In the genomic region with DNA sequence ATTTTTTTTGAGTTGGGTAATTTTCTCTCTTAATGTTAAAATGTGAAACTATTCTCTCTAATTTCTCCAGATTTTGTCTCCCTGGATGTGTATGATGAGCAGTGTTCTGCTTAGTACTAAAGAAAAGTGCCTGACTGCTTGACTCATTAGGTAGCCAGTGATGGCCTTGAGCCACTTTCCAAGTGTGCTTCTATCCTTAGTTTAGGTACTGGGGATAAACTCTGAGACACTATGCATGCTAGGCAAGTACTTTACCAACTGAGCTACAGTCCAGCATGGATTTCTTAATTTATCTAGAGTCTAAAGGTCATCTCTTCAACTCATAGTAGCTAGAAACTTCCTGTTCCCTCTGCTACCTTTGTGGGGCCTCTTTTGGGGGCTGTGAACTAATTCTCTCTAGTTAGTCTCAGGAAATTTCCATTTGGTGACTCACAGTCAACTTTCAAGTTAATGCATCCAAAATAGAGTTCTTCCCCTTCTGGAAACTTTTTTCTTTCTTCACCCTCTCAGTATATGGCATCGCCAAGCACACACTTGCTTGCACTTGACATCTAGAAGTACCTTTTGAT, we compare ENCODE assay signal across 23 mouse cellular contexts.
DNase-seq lines count a peak whose midpoint lies in the region; ATAC-seq and TF ChIP-seq lines count a peak whose summit lies in the region.
"Had no signal": no experiment of that assay in that cellular context is flagged by ENCODE, and none has a peak within 500 bp of the region (broad histone marks: within the 10 kb centered on the region; RNA-seq: fewer than 3 reads in every experiment).

No protein-coding gene starts in this region.

- no peaks in the 10 kb centered on the region for H3K9me3 ChIP-seq in hindbrain, postnatal 0 days (ENCODE audit: low read length)
- H3K9me3 ChIP-seq: embryonic facial prominence, embryonic 10.5 days; forebrain, embryonic 12.5 days; G1E; liver, embryonic 15.5 days; midbrain, embryonic 13.5 days; neural tube, embryonic 13.5 days had no signal

- WGBS in hindbrain, postnatal 0 days = 100% methylated on average over 1 of the region's 1 CpGs

- H3K4me2 ChIP-seq in hindbrain, postnatal 0 days (ENCODE audit: low read depth, low read length) = no peak overlapping the region
- H3K4me2 ChIP-seq: forebrain, embryonic 12.5 days; heart, embryonic 11.5 days; liver, embryonic 15.5 days; midbrain, embryonic 13.5 days; neural tube, embryonic 13.5 days had no signal

- TF ChIP-seq CTCF in hindbrain, postnatal 0 days (IDR thresholded peaks at IDR 0.05; ENCODE audit: low read depth) = no peak

- no peak overlapping the region for H3K27ac ChIP-seq in hindbrain, postnatal 0 days
- H3K27ac ChIP-seq: embryonic facial prominence, embryonic 10.5 days; forebrain, embryonic 12.5 days; gastrocnemius, adult 2 months; kidney, postnatal 0 days; liver, embryonic 15.5 days; midbrain, embryonic 13.5 days; neural tube, embryonic 13.5 days had no signal

- no peak overlapping the region for H3K9ac ChIP-seq in hindbrain, postnatal 0 days (replicated peaks; ENCODE audit: low read length)
- H3K9ac ChIP-seq: forebrain, embryonic 12.5 days; liver, embryonic 15.5 days; midbrain, embryonic 13.5 days; neural tube, embryonic 13.5 days had no signal

- ATAC-seq in monocyte, adult 5-6 weeks (replicated peaks; ENCODE audit: insufficient number of reproducible peaks, low FRiP score, low TSS enrichment, poor library complexity, severe bottlenecking) = peak; percentile 78
- ATAC-seq in hindbrain, postnatal 0 days = no peak
- ATAC-seq: midbrain, embryonic 13.5 days had no signal

- no peak overlapping the region for H3K4me3 ChIP-seq in hindbrain, postnatal 0 days (ENCODE audit: low read length)
- H3K4me3 ChIP-seq: embryonic facial prominence, embryonic 10.5 days; forebrain, embryonic 12.5 days; gastrocnemius, adult 2 months; liver, embryonic 15.5 days; midbrain, embryonic 13.5 days; neural tube, embryonic 13.5 days had no signal

- H3K27me3 ChIP-seq in hindbrain, postnatal 0 days (ENCODE audit: insufficient read depth, low read length) = no peaks in the 10 kb centered on the region
- H3K27me3 ChIP-seq: forebrain, embryonic 12.5 days; liver, embryonic 15.5 days; midbrain, embryonic 13.5 days; neural tube, embryonic 13.5 days had no signal

- no peaks in the 10 kb centered on the region for H3K4me1 ChIP-seq in hindbrain, postnatal 0 days (ENCODE audit: insufficient read depth, low read length)
- H3K4me1 ChIP-seq: forebrain, embryonic 12.5 days; midbrain, embryonic 13.5 days; neural tube, embryonic 13.5 days had no signal

- no peaks in the 10 kb centered on the region for H3K36me3 ChIP-seq in hindbrain, postnatal 0 days (ENCODE audit: insufficient read depth, low read length)
- H3K36me3 ChIP-seq: embryonic facial prominence, embryonic 10.5 days; forebrain, embryonic 12.5 days; G1E; liver, embryonic 15.5 days; midbrain, embryonic 13.5 days; neural tube, embryonic 13.5 days had no signal

- DNase-seq in adrenal gland, adult 8-10 months = peak; percentile 11
- no peak for DNase-seq in adrenal gland, postnatal 4 days (ENCODE audit: low spot score in 2 of 2)
- peak; percentile 57 for DNase-seq in CD4-positive helper T cell, adult 2 months (ENCODE audit: low read depth, low spot score)
- peak; percentile 32 for DNase-seq in c-Kit-positive CD71-negative TER-119-negative erythroid progenitor cells, embryonic 14.5 days (ENCODE audit: low read depth)
- no peak for DNase-seq in hindbrain, postnatal 0 days (ENCODE audit: low spot score)
- no peak for DNase-seq in urinary bladder, adult 2 months (ENCODE audit: low spot score)
- DNase-seq in B cell, adult 2 months = no peak
- DNase-seq: cerebellum, adult 2 months; gastrocnemius, adult 2 months; heart, postnatal 10 days; kidney, adult 18-20 months; layer of hippocampus, postnatal 36 days; spleen, adult 18-20 months; thymus, adult 18-20 months had no signal

Comparison
In these comparisons a context has a peak if more than half of its experiments do, and no peak if none do; other contexts are left out.
1. DNase-seq: peak in adrenal gland, adult 8-10 months (single experiment), CD4-positive helper T cell, adult 2 months (single experiment) and c-Kit-positive CD71-negative TER-119-negative erythroid progenitor cells, embryonic 14.5 days (single experiment); none in adrenal gland, postnatal 4 days (0 of 2), hindbrain, postnatal 0 days (single experiment), urinary bladder, adult 2 months (single experiment) and B cell, adult 2 months (0 of 2).